Mouse (Mus musculus): ENCODE measurements around the gene Ssu72. TPM values are rescaled to one million over a fixed set of nuclear protein-coding genes. Genes with fewer than 3 reads are reported as not detected.
A peak's percentile ranks its signal among the peaks of the same experiment; 100 is the strongest.
"Not testable (repeated sequence)": the region's sequence is repeated elsewhere in the genome, so short reads cannot be mapped to it uniquely, and the experiment has no call there.

Ssu72 gene
- polyA plus RNA-seq (2015; fragmentation: Nextera tagmentation; extraction: Ambion mirVana), result 144 and 145 TPM in 2 replicates

GRCm38 (mm10) chr4:155704721-155705591 is at the start of gene Ssu72:
TSS of gene Ssu72 (plus strand) at chr4:155704800.
- no peaks in the 10 kb centered on the region for H3K27me3 ChIP-seq
- H3K27ac ChIP-seq, result peak within 1 kb of the TSS; percentile 98
- WGBS, result under 1% methylated on average over 82 of the region's 83 CpGs
- peak within 1 kb of the TSS; percentile 84 for H3K9ac ChIP-seq
- peaks cover 24% of the 10 kb centered on the region for H3K4me1 ChIP-seq
- H3K4me2 ChIP-seq, result peak within 1 kb of the TSS; percentile 83
- peaks cover 6% of the 10 kb centered on the region for H3K36me3 ChIP-seq
- H3K4me3 ChIP-seq (replicated peaks), result peak within 1 kb of the TSS; percentile 82
- ATAC-seq (replicated peaks; ENCODE audit: low FRiP score), result peak; percentile 96
- H3K9me3 ChIP-seq (replicated peaks), result no peaks in the 10 kb centered on the region

GRCm38 (mm10) chr4:155656214-155656751 is 48.3 kb upstream of the Ssu72 start:
- Histone ChIP-seq H3K4me3 (replicated peaks) (no peak overlapping the region), H3K36me3 (peaks cover 32% of the 10 kb centered on the region), H3K9me3 (replicated peaks) (no peaks in the 10 kb centered on the region), H3K9ac (0 out of 2 replicates have a peak overlapping the region, but pooled peaks have one; percentile 1), H3K27ac (no peak overlapping the region), H3K4me1 (peaks cover 48% of the 10 kb centered on the region), H3K27me3 (peaks cover 49% of the 10 kb centered on the region), H3K4me2 (no peak overlapping the region)
- WGBS, result 88% methylated on average over 13 of the region's 13 CpGs
- no peak for ATAC-seq (replicated peaks; ENCODE audit: low FRiP score)

GRCm38 (mm10) chr4:155658961-155659360 is 45.6 kb upstream of the Ssu72 start:
- Histone ChIP-seq H3K9ac (no peak overlapping the region), H3K9me3 (replicated peaks) (no peaks in the 10 kb centered on the region), H3K27ac (no peak overlapping the region), H3K4me2 (no peak overlapping the region), H3K4me1 (peaks cover 21% of the 10 kb centered on the region), H3K36me3 (peaks cover 34% of the 10 kb centered on the region), H3K4me3 (replicated peaks) (no peak overlapping the region), H3K27me3 (peaks cover 24% of the 10 kb centered on the region)
- 92% methylated on average over 9 of the region's 10 CpGs for WGBS
- ATAC-seq (replicated peaks; ENCODE audit: low FRiP score), result no peak

- H3K4me3 ChIP-seq (replicated peaks), result no peak overlapping the region
- peaks cover 43% of the 10 kb centered on the region for H3K36me3 ChIP-seq
- peaks cover 7% of the 10 kb centered on the region for H3K27me3 ChIP-seq
- H3K9me3 ChIP-seq (replicated peaks), result no peaks in the 10 kb centered on the region
- H3K27ac ChIP-seq, result no peak overlapping the region
- ATAC-seq (replicated peaks; ENCODE audit: low FRiP score), result no peak
- no peak overlapping the region for H3K9ac ChIP-seq
- no peak overlapping the region for H3K4me2 ChIP-seq
- 69% methylated on average over 12 of the region's 12 CpGs for WGBS
- H3K4me1 ChIP-seq, result 0 out of 2 replicates have a peak, but pooled peaks cover 5% of the 10 kb centered on the region
These were observed 44.0 kb upstream of the Ssu72 start for GRCm38 (mm10) chr4:155660641-155661040.

- H3K36me3 ChIP-seq, result peaks cover 20% of the 10 kb centered on the region; the same call in 1 of the 2 replicates
- H3K4me2 ChIP-seq, result no peak overlapping the region
- H3K4me3 ChIP-seq (replicated peaks), result no peak overlapping the region
- no peaks in the 10 kb centered on the region for H3K9me3 ChIP-seq (replicated peaks)
- peaks cover 11% of the 10 kb centered on the region for H3K4me1 ChIP-seq
- peak overlapping the region; percentile 7; the same call in 1 of the 2 replicates for H3K27ac ChIP-seq
- H3K9ac ChIP-seq, result no peak overlapping the region
- no peak for ATAC-seq (replicated peaks; ENCODE audit: low FRiP score)
- H3K27me3 ChIP-seq, result no peaks in the 10 kb centered on the region
These were observed 37.7 kb upstream of the Ssu72 start for GRCm38 (mm10) chr4:155666903-155667302.

GRCm38 (mm10) chr4:155668689-155669597 is 35.7 kb upstream of the Ssu72 start, which contains the start of gene Mib2:
TSS of gene Mib2 (minus strand) at chr4:155669198.
- ATAC-seq (replicated peaks; ENCODE audit: low FRiP score), result peak; percentile 99
- Histone ChIP-seq H3K4me2 (peak within 1 kb of the TSS; percentile 84), H3K9me3 (replicated peaks) (no peaks in the 10 kb centered on the region), H3K27ac (peak within 1 kb of the TSS; percentile 85), H3K27me3 (no peaks in the 10 kb centered on the region; the same call in 1 of the 2 replicates), H3K9ac (peak within 1 kb of the TSS; percentile 77), H3K4me3 (replicated peaks) (peak within 1 kb of the TSS; percentile 94), H3K4me1 (peaks cover 11% of the 10 kb centered on the region), H3K36me3 (peaks cover 20% of the 10 kb centered on the region; the same call in 1 of the 2 replicates)
- WGBS, result under 1% methylated on average over 73 of the region's 73 CpGs

GRCm38 (mm10) chr4:155669598-155670075 is 35.0 kb upstream of the Ssu72 start:
- Histone ChIP-seq H3K36me3 (peaks cover 20% of the 10 kb centered on the region; the same call in 1 of the 2 replicates), H3K4me1 (peaks cover 11% of the 10 kb centered on the region), H3K27ac (0 out of 2 replicates have a peak overlapping the region, but pooled peaks have one; percentile 85), H3K4me2 (peak overlapping the region; percentile 84), H3K27me3 (no peaks in the 10 kb centered on the region; the same call in 1 of the 2 replicates), H3K9ac (peak overlapping the region; percentile 77), H3K4me3 (replicated peaks) (peak overlapping the region; percentile 94), H3K9me3 (replicated peaks) (no peaks in the 10 kb centered on the region)
- WGBS, result under 1% methylated on average over 8 of the region's 8 CpGs
- ATAC-seq (replicated peaks; ENCODE audit: low FRiP score), result peak; percentile 35

GRCm38 (mm10) chr4:155670236-155670635 is 34.4 kb upstream of the Ssu72 start:
- Histone ChIP-seq H3K4me1 (peaks cover 11% of the 10 kb centered on the region), H3K4me3 (replicated peaks) (peak overlapping the region; percentile 94; the same call in 1 of the 2 replicates), H3K36me3 (peaks cover 15% of the 10 kb centered on the region; the same call in 1 of the 2 replicates)
- 73% methylated on average over 4 of the region's 4 CpGs for WGBS
- ATAC-seq (replicated peaks; ENCODE audit: low FRiP score); H3K27me3 ChIP-seq; H3K9me3 ChIP-seq (replicated peaks); H3K9ac ChIP-seq; H3K4me2 ChIP-seq; H3K27ac ChIP-seq: not testable (repeated sequence)

- no peak overlapping the region for H3K4me3 ChIP-seq (replicated peaks)
- no peaks in the 10 kb centered on the region for H3K9me3 ChIP-seq (replicated peaks)
- ATAC-seq (replicated peaks; ENCODE audit: low FRiP score), result no peak
- no peaks in the 10 kb centered on the region for H3K36me3 ChIP-seq
- H3K27me3 ChIP-seq, result no peaks in the 10 kb centered on the region; the same call in 1 of the 2 replicates
- H3K4me1 ChIP-seq, result peaks cover 11% of the 10 kb centered on the region
- no peak overlapping the region for H3K27ac ChIP-seq
- no peak overlapping the region for H3K9ac ChIP-seq
- no peak overlapping the region for H3K4me2 ChIP-seq
- 64% methylated on average over 2 of the region's 2 CpGs for WGBS
These were observed 32.5 kb upstream of the Ssu72 start for GRCm38 (mm10) chr4:155672082-155672481.

GRCm38 (mm10) chr4:155675991-155676390 is 28.6 kb upstream of the Ssu72 start:
- no peaks in the 10 kb centered on the region for H3K4me1 ChIP-seq
- no peak overlapping the region for H3K4me3 ChIP-seq (replicated peaks)
- H3K27ac ChIP-seq, result no peak overlapping the region
- no peaks in the 10 kb centered on the region for H3K36me3 ChIP-seq
- no peak overlapping the region for H3K9ac ChIP-seq
- WGBS, result 86% methylated on average over 2 of the region's 2 CpGs
- H3K4me2 ChIP-seq, result no peak overlapping the region
- no peaks in the 10 kb centered on the region for H3K9me3 ChIP-seq (replicated peaks)
- no peaks in the 10 kb centered on the region; the same call in 1 of the 2 replicates for H3K27me3 ChIP-seq
- ATAC-seq (replicated peaks; ENCODE audit: low FRiP score), result no peak

GRCm38 (mm10) chr4:155683670-155684277 is 20.8 kb upstream of the Ssu72 start:
- not testable (repeated sequence) for H3K27ac ChIP-seq; H3K4me3 ChIP-seq (replicated peaks); H3K27me3 ChIP-seq; H3K4me1 ChIP-seq; ATAC-seq (replicated peaks; ENCODE audit: low FRiP score); H3K4me2 ChIP-seq; H3K9ac ChIP-seq; H3K9me3 ChIP-seq (replicated peaks); H3K36me3 ChIP-seq
- 88% methylated on average over 16 of the region's 19 CpGs for WGBS

All from kidney, embryonic 15.5 days (tissue).